Mouse (Mus musculus): Measurements from ENCODE around the gene Chn2.

The Chn2 gene

DNA sequence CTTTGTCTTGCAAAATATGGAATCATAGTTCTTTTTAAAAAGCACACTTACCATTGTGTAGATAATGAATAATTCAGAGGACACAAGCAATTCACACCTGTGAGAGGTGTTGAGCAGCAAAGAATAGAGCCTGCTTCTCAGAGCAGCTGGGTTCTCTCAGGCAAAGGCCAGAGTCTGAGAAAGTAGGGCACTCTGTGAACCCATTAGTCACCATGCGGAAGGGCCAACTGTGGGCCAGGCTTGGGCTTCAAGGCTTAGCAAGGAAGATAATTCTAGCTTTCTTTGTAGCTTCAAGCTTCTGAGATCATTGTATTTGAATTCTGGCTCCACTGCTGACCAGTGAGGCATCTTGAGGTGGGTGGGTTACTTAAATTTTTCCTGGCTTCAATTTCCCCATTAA lies 2.8 kb downstream of the Chn2 start:
- no peak for DNase-seq (ENCODE audit: extremely low spot score)

DNA sequence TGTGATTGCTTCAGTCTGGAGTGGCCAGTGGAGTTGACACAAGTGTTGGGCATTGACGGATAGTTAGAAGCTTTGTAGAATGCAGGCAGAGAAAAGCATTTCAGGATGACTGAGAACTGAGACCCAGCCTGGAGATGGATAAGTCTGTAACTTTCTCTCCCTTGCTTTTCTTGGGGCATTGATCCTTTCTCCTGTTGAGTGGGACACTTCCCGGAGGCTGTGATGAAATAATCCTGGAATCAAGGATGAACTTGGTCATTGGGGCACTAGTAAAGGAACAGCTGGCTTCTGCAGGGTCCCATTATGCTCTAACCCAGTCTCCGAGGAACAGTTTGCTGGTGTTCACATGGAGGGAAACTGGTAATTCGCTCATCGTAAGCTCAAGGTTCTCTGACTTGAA lies 4.2 kb downstream of the Chn2 start:
- DNase-seq (ENCODE audit: extremely low spot score) = no peak

DNA sequence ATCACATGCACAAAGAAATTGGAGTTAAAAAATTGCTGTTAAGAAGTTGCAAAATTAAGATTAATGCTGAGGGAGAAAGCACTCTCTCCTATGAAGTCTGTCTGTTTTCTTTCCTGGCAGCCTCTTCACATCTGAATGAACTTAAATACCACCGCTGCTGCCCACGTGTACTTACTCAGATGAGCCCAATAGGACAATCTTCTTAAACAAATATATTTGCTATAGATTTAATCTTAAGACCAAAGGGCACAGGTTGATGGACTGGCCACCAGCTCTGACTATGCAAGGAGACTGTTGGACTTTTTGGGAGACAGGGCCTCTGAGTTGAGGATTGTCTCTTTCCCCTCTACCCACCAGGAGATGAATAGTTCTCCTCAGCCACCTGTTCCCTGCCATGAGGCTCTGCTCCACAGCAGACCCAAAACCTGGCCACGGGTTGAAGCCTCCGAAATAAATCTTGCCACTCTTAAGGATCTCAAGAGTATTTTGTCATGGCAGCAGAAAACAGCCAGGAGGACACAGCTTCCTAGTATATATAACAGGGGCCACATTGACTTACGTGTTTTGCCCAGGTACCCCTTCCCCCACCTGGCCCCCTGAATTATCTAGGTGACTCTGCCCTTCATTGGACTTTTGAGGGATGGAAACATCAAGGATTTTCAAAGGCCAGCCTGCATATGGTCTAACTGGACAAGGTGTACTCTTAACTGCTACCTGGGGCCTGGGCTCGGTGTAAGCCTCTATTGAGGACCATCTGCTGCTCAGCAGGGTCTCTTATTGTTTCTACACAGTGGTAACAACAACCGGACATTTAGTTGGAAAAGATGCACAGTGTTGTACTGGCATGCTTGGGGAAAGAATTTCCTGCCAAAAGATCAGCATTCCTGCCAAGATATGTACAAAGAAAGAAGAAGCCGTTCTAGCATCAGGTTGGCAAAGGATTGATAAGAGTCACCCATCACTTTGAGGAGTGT lies 6.7 kb downstream of the Chn2 start:
- no peak for DNase-seq (ENCODE audit: extremely low spot score)

DNA sequence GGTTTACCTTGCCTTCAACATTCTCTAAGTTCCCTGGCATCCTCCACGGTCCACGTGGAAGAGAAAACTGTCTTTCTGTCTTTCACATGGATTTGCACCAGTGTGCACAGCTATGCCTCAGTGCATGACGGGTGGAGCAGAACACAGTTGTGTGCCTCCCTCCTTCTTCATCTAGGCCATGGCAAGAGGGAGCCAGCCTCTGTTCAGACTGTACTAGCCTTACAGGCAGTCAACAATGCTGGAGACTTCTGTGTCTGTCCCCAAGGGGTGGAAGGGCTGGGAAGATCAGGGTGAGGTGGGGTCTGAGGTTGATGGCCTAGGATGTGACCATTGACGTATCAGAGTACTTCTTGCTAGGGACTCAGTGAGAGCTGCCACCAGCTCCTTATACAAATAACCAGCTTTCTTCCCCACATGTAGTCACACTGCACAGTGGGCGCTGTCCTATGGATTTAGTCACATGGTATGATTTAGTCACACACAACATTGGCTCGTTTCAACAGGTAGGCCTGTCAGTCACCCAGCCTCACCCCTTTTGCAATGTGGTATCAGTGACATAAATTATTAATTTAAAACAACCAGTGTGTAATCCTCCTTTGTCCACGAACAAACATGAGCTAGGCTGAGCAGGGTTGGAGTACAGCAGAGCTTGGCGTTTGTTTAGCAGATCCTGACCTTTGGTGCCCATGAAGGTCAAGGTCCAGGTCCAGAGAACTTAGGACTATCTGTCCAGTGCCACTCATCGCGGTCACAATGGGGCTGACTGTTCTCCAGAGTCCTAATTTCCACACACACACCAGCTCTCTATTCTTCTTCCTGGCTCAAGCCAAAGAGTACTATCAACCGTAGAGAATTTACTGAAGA lies 7.8 kb downstream of the Chn2 start:
- no peak for DNase-seq (ENCODE audit: extremely low spot score)

DNA sequence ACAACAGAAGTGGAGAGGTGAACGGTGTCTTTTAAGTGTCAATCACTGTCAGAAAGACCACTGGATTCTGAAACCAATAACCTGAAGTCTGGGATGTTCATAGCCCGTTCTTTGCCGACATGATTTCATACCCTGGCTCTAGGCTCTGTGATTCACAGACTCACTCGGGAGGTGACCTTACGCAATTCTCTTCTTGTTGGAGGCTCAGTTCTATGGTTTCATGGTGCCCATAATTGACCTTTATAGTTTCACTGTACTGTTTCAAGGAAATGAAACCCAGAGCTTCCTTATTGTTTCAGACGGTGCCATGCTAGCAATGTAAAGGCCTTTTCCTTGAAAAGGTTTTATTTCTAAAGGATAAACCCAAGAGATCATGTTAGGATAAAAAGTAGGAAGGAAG lies 9.4 kb downstream of the Chn2 start:
- no peak for DNase-seq (ENCODE audit: extremely low spot score)

DNA sequence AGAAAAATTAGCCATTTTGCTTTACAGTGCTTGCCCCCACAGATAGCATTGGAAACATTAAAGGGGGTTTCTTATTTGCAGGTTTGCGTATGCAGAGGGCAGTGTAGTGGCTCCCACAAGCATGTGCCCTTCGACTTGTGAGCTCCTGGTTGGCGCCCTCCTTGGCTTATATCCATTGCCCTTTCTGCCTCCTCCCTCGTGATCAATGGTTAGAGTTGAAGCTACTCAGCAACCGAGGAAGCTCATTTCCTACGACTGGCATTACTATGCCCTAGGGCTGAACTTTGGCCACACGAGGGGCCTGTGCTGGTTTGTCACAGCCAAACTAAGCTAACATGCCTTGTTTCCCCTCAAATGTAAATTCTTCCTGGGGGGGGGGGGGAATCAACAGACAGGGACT lies 11.8 kb downstream of the Chn2 start:
- DNase-seq (ENCODE audit: extremely low spot score) = no peak

DNA sequence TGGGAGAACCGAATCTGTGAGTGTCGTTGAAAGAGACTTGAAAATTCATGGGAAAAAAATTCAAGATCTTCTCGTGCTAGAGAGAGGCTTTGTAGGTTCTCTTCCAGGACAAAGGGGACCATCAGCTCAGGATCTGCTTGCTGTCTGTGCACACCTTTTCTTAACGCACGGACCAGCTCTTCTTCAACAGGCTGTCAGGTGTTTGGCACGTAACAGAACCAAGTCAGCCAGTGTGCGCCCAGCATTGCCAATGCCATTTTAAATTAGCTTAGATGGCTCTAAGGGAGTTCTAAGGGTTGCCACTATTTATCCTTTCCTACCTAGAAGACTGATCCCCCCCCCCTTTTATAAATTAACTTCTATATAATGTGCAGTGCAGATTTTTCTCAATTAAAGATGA lies 12.8 kb downstream of the Chn2 start:
- no peak for DNase-seq (ENCODE audit: extremely low spot score)

DNA sequence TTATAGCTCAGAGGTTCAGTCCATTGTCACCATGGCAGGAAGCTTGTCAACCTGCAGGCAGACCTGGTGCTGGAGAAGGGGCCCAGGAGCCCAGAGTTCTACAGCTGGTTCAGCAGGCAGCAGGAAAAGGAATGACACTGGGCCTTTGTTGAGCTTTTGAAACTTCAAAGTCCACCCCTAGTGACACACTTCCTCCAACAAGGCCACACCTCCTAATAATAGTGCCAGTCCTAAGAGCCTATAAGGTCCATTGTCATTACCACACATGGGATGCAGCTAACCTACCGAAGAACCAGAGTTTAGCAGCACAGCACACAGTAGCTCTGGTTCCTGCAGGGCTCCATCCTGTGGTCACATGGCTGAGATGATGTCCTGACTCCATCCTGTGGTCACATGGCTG lies 13.3 kb downstream of the Chn2 start:
- DNase-seq (ENCODE audit: extremely low spot score) = no peak

DNA sequence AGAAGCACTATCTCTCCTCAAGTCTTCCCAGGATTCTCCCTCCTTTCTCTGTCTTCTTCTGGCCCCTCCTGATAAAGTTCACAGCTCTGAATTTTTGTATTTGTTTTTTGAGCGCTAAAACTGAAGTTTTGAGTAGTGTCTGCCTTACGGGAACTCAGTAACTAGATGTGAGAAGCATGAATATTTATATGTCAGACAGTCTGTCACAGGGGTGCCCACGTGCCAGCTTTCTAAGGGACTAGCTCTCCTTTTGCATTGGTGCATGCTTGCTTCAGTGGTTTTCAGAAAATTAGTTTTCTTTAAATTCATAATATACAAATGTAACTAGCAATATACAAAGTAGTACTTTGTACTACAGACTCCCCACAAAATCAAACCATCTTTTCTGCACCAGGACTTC lies 14.0 kb downstream of the Chn2 start:
- DNase-seq (ENCODE audit: extremely low spot score) = no peak

DNA sequence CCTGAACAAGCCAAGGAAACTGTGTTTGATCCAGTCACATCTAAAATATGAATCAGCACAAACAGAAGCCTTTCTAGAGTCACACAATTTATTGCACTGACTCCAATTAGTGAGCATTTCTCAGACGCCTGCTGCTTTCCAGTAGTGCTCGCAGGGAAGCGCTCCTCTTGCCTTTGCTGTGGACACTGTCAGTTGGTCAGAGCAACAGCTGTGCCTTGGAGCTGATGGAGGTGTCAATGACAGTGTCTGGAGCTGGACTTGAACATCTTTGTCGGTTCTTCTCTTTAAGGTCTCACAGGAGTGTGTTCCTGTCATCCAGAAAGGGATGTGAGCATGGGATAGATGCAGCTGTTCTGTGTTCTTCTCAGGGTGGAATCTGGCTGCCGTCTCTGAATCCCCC lies 16.0 kb downstream of the Chn2 start:
- no peak for DNase-seq (ENCODE audit: extremely low spot score)

DNA sequence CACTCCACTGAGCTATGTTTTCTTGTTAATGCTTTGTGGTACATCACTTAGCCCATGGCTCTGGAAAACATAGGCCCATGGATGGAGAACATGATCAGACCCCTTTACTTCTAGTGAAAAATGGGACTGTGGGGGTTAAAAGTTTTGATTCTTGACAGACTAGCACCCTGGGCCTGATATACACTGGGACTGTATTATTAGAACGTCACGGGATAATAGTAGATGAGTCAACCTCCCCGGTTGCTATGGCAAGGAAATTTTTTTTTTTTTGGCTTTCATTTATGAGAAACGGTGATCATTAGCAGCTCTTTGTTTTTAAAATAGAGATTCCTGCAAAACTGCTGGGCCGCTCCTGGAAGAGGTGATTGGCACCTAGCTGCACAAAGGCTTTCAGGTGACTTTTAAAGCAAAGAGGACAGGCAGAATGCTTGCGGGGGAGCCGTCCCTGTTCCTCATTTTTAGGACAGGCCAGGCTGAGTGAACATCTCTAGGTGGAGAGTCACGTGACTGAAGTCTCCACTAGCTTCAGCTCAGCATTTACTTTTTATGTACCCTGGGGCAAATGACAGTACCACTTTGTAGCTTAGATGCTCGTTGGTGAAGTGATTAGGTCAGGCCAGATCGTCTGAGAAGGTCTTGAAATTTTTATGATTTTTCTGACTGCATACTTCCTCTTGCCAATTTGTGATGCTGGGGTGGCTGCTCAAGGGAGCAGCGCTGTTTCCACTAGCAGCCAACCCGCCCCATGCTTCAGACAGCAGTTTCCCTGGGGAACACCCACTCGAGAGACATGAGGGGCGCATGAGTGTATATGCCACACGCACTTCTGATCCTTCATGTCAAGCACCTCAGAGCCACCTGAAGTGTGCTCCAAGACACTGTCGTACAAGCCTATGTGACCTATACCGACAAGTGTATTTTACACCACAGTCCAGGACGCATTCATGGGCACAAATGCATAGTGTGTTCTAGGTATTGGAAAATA lies 17.5 kb downstream of the Chn2 start:
- DNase-seq (ENCODE audit: extremely low spot score) = no peak

DNA sequence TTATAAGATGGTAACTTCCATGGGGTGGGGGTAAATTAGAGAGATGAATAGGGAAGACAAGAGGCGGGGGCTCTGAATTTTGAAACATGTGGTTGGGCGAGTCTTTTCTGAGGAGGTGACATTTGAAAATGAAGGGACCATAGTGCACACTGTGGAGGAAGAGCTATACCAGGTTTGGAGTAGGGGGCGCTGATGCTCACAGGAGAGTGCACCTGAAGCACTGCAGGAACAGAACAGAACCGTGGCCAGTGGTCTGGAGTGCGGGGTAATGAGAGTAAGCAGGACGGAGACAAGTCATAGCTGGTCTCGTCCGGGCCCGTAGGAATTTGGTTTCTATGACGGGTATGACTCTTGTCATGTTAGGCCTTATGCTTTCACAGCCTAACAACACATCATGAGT lies 18.3 kb downstream of the Chn2 start:
- DNase-seq (ENCODE audit: extremely low spot score) = no peak

DNA sequence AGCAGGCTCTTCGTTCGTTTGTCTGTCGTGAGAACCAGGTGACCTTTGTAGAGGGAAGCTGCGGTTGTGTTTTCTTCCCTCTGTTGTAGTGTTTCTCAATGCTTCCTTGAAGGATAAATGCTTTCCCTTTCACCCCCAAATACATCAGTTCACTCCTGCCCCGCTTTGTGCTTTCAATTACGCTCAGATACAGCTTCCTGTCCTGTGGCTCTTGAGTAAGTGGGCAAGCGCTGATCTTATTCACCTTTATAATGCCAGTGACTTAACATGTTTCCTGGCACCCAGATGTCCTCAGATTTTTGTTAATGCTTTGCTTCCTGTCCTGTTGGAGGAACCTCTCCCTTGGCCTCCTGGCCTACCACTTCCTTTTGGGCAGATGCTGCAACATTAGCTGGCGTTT lies 19.5 kb downstream of the Chn2 start:
- no peak for DNase-seq (ENCODE audit: extremely low spot score)

DNA sequence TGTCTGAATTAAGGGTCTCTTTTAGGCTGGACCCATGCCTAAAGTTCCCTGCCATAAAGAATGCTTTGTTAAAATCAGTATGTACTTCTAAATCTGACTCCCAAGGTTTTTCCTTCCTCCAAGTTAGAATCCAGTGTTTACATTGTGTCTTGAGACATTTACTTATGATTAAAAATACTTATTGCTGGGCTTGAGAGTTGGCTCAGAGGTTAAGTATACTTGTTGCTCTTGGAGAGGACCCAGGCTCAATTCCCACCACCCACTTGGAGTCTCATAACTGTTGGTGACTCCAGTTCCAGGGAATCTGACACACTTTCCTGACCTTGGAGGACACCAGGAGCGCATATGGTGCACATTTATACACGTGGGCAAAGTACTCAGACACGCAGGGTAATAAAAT lies 20.9 kb downstream of the Chn2 start:
- DNase-seq (ENCODE audit: extremely low spot score) = no peak

DNA sequence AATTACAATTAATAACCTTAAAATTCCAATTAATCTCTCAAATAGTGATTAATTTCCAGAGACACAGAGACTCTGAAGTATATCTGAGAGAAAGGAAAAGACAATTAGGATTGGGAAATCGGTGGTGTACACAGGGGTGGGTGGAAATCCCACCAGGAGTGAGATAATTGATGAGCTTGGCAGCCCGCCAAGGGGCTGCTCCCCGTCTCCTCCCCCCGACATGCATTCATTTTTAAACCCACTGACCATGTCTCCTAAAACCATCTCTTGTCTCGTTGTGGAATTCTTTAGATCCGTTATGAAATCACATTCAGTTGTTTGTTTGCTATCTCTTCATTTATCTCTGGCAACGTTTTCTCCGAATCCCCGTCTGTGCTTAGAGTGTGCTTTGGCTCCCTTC lies 22.0 kb downstream of the Chn2 start:
- DNase-seq (ENCODE audit: extremely low spot score) = no peak

DNA sequence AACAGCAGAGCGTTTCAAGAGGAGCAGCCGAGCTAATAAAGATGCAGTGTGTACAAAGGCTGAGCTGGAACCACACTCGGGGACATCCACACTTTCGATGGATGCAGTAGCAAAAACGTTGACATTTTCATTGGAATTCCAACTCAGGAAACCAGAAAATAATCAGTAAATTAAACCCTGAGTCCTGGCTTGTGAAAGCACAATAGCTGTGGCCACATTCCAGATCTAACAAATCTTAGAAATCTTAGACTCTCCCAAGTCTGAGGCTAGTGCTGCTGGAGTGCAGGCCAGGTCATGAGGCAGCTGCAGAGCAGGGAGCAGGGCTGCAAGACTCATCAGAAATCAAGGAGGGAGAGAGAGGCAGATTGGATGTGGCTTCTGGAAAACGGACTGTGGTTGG lies 24.5 kb downstream of the Chn2 start:
- DNase-seq (ENCODE audit: extremely low spot score) = no peak

DNA sequence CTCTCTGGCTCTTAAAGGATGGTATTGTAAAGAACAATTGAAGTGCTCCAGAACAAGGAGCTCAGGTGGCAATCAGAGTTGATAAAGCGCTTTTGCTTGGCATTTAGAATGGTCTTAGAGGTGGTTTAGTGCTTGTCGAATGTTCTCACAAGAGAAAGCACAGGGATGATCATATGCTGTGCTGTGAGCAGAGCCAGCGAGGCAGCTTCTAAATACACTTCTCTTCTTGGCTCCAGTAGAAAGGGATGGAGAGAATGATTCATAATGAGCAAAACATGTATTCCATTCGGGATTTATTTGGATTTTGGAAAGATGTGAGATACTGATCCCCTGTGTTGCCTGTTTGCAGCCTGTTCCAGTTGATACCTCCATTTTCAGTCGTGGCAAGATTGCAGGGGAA lies 28.0 kb downstream of the Chn2 start:
- no peak for DNase-seq (ENCODE audit: extremely low spot score)

DNA sequence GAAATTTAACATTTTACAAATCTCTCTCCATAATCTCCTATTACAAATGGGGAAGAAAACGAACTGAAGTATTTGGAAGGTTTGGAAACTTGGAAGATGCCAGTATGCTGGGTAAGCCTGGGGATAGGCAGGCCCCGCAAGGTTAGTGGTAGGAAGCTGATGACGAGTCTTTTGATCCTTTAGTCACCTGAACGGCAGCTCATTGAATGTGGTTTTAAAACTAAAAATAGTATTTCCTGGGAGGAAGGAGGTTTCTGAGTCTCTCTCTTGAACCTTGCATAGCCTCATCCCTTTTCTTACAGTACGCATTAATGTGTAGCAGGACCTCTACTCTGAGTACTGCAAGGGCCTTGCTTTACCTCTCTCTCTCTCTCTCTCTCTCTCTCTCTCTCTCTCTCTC lies 29.5 kb downstream of the Chn2 start:
- DNase-seq (ENCODE audit: extremely low spot score) = no peak

DNA sequence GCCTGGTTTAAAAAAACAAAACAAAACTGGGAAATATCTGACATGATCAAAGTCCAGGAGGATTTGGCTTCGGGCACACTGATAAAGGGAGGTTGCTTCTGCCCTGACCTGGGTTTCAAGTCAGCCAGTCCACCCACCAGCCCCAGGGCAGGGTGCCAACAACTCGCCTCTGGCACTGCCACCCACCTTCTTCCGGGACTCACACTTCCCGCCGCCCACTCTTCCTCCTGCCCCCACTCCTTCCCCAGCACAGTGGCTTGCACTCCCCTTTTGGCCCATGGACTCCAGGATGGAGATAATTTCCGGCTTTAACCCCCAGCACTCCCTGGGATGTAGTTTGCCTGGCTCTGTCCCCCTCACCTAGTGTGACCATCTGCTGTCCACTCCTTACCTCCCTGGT lies 31.4 kb downstream of the Chn2 start:
- DNase-seq (ENCODE audit: extremely low spot score) = no peak

DNA sequence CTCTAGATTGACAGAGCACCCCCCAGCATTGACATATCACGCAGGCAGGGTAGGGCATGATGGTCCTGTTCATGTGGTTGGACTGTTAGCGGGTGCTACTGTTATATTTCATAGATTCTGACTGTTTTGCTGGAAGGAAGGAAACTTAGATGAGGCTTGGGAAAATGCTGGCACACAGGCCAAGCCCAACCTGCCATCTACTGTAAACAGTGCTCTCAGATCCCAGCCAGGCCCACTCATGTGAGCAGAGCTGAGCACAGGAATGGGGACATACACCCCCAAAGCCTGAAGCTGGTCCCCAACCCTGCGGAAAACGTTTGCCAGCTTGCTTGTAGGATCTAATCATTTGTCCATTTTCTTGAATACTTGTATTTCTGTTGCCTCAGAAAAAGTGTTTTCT lies 32.1 kb downstream of the Chn2 start:
- no peak for DNase-seq (ENCODE audit: extremely low spot score)

DNA sequence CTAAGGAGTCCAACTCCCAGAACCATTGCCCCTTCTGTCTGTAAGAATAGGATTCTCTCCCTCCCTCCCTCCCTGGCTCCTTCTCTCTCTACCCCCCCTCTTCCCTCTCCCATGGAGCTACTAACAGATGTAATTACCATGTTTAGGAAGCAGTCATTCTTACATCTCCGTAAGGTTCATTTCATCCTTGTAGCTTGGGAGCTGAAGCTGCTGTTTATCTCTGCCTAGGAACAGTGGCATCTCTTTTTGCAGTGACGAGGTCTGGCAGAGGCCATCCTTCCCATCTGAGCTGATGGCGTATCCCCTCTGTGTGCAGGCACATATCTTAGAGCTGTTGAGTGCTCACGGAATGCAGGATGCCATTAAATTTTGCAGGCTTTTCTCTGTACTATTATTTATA lies 35.1 kb downstream of the Chn2 start:
- DNase-seq (ENCODE audit: extremely low spot score) = no peak

DNA sequence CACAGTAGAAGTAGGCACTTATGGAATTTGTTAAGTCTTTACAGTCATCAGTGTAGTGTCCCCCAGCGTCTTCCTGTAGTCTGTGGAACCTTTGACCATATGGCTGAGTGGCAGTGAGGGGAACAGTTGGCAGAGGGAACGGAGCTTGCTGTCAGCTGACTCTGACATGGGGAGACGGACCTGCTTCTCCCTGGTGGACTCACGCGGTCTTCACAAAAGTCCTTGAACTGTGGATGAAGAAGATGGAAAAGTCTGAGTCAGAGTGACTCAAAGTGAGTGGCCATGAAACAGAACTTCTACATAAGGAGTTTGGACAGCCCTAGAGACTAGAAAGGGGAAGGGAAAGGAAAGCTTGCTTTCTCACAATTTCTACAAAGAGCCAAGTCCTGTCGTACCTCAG lies 36.1 kb downstream of the Chn2 start:
- no peak for DNase-seq (ENCODE audit: extremely low spot score)

Measured in embryo, embryonic 9.5 days (tissue).